Mouse (Mus musculus): Measurements from ENCODE around the gene Bglap3.

DNA sequence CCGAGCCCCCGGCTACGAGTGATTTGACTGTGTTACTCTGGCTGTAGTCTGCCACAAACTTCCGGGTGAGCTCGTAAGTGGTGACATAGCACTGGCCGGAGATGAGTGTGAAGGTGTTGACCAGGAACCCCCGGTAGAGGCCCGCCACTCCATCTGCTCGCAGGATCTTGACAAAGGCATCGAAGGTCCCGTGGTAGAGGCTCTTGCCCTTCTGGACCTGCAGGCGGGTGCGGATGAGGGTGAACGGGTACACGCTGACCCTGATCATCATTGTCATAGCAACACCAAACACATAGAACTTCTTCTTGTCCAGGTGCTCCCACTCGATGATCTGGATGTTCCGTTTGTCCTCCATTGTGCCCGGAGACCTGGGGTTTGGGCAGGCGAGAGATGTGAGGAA is 48.2 kb upstream of the Bglap3 start:
- TF ChIP-seq CTCF (IDR thresholded peaks at IDR 0.05; ENCODE audit: control insufficient read depth, insufficient read depth, insufficient read length): no peak
- TF ChIP-seq MAX (IDR thresholded peaks at IDR 0.05): no peak

All from C2C12 (cell line).